Mouse (Mus musculus): ENCODE measurements around the gene Ager. TPM values are rescaled to one million over a fixed set of nuclear protein-coding genes. Genes with fewer than 3 reads are reported as not detected.

Gene Ager
- total RNA-seq (2021) = not detected
- long read RNA-seq, experiment 1 = 0 reads
- long read RNA-seq, experiment 2 = 0 reads

GRCm38 (mm10) chr17:34597566-34598095 is at the start of gene Ager:
Ager (plus strand) TSS chr17:34597862.
- DNase-seq (ENCODE audit: low spot score) = no peak

GRCm38 (mm10) chr17:34549156-34549555 is 48.5 kb upstream of the Ager start:
- DNase-seq (ENCODE audit: low spot score) = no peak

GRCm38 (mm10) chr17:34549843-34550242 is 47.8 kb upstream of the Ager start:
- no peak for DNase-seq (ENCODE audit: low spot score)

GRCm38 (mm10) chr17:34555483-34555882 is 42.2 kb upstream of the Ager start:
- peak; percentile 85 for DNase-seq (ENCODE audit: low spot score)

- DNase-seq (ENCODE audit: low spot score) = no peak
Observed at GRCm38 (mm10) chr17:34556406-34556805, 41.3 kb upstream of the Ager start.

- peak; percentile 11 for DNase-seq (ENCODE audit: low spot score)
Observed at GRCm38 (mm10) chr17:34557411-34557810, 40.3 kb upstream of the Ager start.

- no peak for DNase-seq (ENCODE audit: low spot score)
Observed at GRCm38 (mm10) chr17:34559116-34559515, 38.5 kb upstream of the Ager start.

GRCm38 (mm10) chr17:34559895-34560294 is 37.8 kb upstream of the Ager start:
- DNase-seq (ENCODE audit: low spot score) = no peak

GRCm38 (mm10) chr17:34560438-34560837 is 37.2 kb upstream of the Ager start:
- DNase-seq (ENCODE audit: low spot score) = no peak

GRCm38 (mm10) chr17:34561200-34561599 is 36.5 kb upstream of the Ager start:
- DNase-seq (ENCODE audit: low spot score) = no peak

GRCm38 (mm10) chr17:34562595-34562994 is 35.1 kb upstream of the Ager start:
- no peak for DNase-seq (ENCODE audit: low spot score)

GRCm38 (mm10) chr17:34563354-34563753 is 34.3 kb upstream of the Ager start:
- no peak for DNase-seq (ENCODE audit: low spot score)

- DNase-seq (ENCODE audit: low spot score) = peak; percentile 28
Observed at GRCm38 (mm10) chr17:34564003-34564421, 33.6 kb upstream of the Ager start, which contains the start of gene Notch4. Notch4 (plus strand) TSS chr17:34564268.

GRCm38 (mm10) chr17:34564796-34565195 is 32.9 kb upstream of the Ager start:
- peak; percentile 29 for DNase-seq (ENCODE audit: low spot score)

- DNase-seq (ENCODE audit: low spot score) = no peak
Observed at GRCm38 (mm10) chr17:34567311-34567710, 30.4 kb upstream of the Ager start.

- DNase-seq (ENCODE audit: low spot score) = no peak
Observed at GRCm38 (mm10) chr17:34568421-34568820, 29.2 kb upstream of the Ager start.

GRCm38 (mm10) chr17:34569919-34570318 is 27.7 kb upstream of the Ager start:
- no peak for DNase-seq (ENCODE audit: low spot score)

- DNase-seq (ENCODE audit: low spot score) = no peak
Observed at GRCm38 (mm10) chr17:34571875-34572274, 25.8 kb upstream of the Ager start.

- DNase-seq (ENCODE audit: low spot score) = no peak
Observed at GRCm38 (mm10) chr17:34572361-34572760, 25.3 kb upstream of the Ager start.

GRCm38 (mm10) chr17:34576577-34576976 is 21.1 kb upstream of the Ager start:
- no peak for DNase-seq (ENCODE audit: low spot score)

- no peak for DNase-seq (ENCODE audit: low spot score)
Observed at GRCm38 (mm10) chr17:34578070-34578469, 19.6 kb upstream of the Ager start.

GRCm38 (mm10) chr17:34582528-34582927 is 15.1 kb upstream of the Ager start:
- DNase-seq (ENCODE audit: low spot score) = no peak

- peak; percentile 42 for DNase-seq (ENCODE audit: low spot score)
Observed at GRCm38 (mm10) chr17:34583397-34583796, 14.3 kb upstream of the Ager start.

- no peak for DNase-seq (ENCODE audit: low spot score)
Observed at GRCm38 (mm10) chr17:34583819-34584218, 13.8 kb upstream of the Ager start.
